ENCODE assay signal across 19 mouse cellular contexts in the genomic region with DNA sequence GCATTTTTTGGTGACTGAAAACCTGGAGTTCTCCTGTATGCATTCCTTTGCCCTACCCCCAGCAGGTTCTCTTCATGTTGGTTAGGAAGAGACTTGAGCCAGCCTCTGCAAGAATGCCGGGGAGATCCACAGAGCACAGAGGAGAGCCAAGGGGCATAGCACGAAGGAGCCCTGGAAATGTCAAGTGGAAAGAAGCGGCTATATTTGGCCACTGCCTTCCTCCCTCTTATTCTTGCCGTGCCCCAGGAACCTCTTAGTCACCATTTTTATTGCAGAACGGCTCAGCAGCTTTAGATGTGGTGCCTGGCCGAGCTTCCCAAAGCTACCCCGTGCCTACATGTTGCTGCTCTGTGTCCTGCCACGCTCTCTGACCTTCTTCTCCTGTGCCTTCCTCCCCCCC.
A peak's percentile ranks its signal among the peaks of the same experiment; 100 is the strongest.
DNase-seq lines count a peak whose midpoint lies in the region; ATAC-seq and TF ChIP-seq lines count a peak whose summit lies in the region.
"Had no signal": no experiment of that assay in that cellular context is flagged by ENCODE, and none has a peak within 500 bp of the region (broad histone marks: within the 10 kb centered on the region; RNA-seq: fewer than 3 reads in every experiment).

No protein-coding gene starts in this region.

- no peak for TF ChIP-seq CTCF in lung, postnatal 0 days (IDR thresholded peaks at IDR 0.05)

- H3K4me1 ChIP-seq in lung, postnatal 0 days (ENCODE audit: insufficient read depth, low read depth, low read length) = peaks cover 14% of the 10 kb centered on the region
- H3K4me1 ChIP-seq in intestine, embryonic 16.5 days (ENCODE audit: control insufficient read depth, insufficient read depth, low read length) = peaks cover 9% of the 10 kb centered on the region; the same call in 1 of the 2 replicates
- H3K4me1 ChIP-seq: neural tube, embryonic 12.5 days; stomach, embryonic 15.5 days had no signal

- no peak overlapping the region for H3K4me2 ChIP-seq in lung, postnatal 0 days (replicated peaks; ENCODE audit: low read depth, low read length)
- no peak overlapping the region for H3K4me2 ChIP-seq in intestine, embryonic 16.5 days (ENCODE audit: low read depth, low read length)
- H3K4me2 ChIP-seq: forebrain, embryonic 13.5 days; hindbrain, embryonic 14.5 days; intestine, embryonic 15.5 days; liver, embryonic 15.5 days; midbrain, embryonic 11.5 days; neural tube, embryonic 12.5 days; stomach, embryonic 15.5 days had no signal

- no peaks in the 10 kb centered on the region for H3K9me3 ChIP-seq in lung, postnatal 0 days (ENCODE audit: low read length)
- no peaks in the 10 kb centered on the region for H3K9me3 ChIP-seq in intestine, embryonic 16.5 days (ENCODE audit: control insufficient read depth, low read length)
- H3K9me3 ChIP-seq: forebrain, embryonic 13.5 days; intestine, embryonic 15.5 days; liver, embryonic 15.5 days; neural tube, embryonic 12.5 days; stomach, embryonic 15.5 days had no signal

- H3K27me3 ChIP-seq in lung, postnatal 0 days (replicated peaks; ENCODE audit: insufficient read depth, low read length) = no peaks in the 10 kb centered on the region
- H3K27me3 ChIP-seq in intestine, embryonic 16.5 days (replicated peaks; ENCODE audit: control insufficient read depth, insufficient read depth, low read length) = no peaks in the 10 kb centered on the region
- H3K27me3 ChIP-seq: forebrain, embryonic 13.5 days; intestine, embryonic 15.5 days; liver, embryonic 15.5 days; neural tube, embryonic 12.5 days; stomach, embryonic 15.5 days had no signal

- H3K9ac ChIP-seq in lung, postnatal 0 days (replicated peaks; ENCODE audit: low read depth) = no peak overlapping the region
- no peak overlapping the region for H3K9ac ChIP-seq in intestine, embryonic 16.5 days (ENCODE audit: low read depth, low read length)
- H3K9ac ChIP-seq: forebrain, embryonic 13.5 days; hindbrain, embryonic 14.5 days; intestine, embryonic 15.5 days; liver, embryonic 15.5 days; neural tube, embryonic 12.5 days; stomach, embryonic 15.5 days had no signal

- no peak for TF ChIP-seq EP300 in lung, postnatal 0 days (IDR thresholded peaks at IDR 0.05)

- H3K36me3 ChIP-seq in lung, postnatal 0 days (ENCODE audit: insufficient read depth, low read length) = no peaks in the 10 kb centered on the region
- no peaks in the 10 kb centered on the region for H3K36me3 ChIP-seq in intestine, embryonic 16.5 days (ENCODE audit: control insufficient read depth, insufficient read depth, low read length)
- H3K36me3 ChIP-seq: intestine, embryonic 15.5 days; liver, embryonic 15.5 days; neural tube, embryonic 12.5 days; stomach, embryonic 15.5 days had no signal

- no peak overlapping the region; the same call in 1 of the 2 replicates for H3K27ac ChIP-seq in lung, postnatal 0 days (ENCODE audit: low read length)
- H3K27ac ChIP-seq in intestine, embryonic 16.5 days (ENCODE audit: low read length) = no peak overlapping the region
- H3K27ac ChIP-seq: forebrain, embryonic 13.5 days; hindbrain, embryonic 14.5 days; intestine, embryonic 15.5 days; kidney, postnatal 0 days; left cerebral cortex, adult 2 months; liver, embryonic 15.5 days; neural tube, embryonic 12.5 days; stomach, embryonic 15.5 days had no signal

- WGBS in lung, postnatal 0 days = 55% methylated on average over 8 of the region's 8 CpGs
- 75% methylated on average over 8 of the region's 8 CpGs for WGBS in intestine, embryonic 16.5 days

- no peak overlapping the region for H3K4me3 ChIP-seq in lung, postnatal 0 days (ENCODE audit: low read depth, low read length)
- no peak overlapping the region for H3K4me3 ChIP-seq in intestine, embryonic 16.5 days (ENCODE audit: low read length)
- H3K4me3 ChIP-seq: forebrain, embryonic 13.5 days; intestine, embryonic 15.5 days; left cerebral cortex, adult 2 months; liver, embryonic 15.5 days; neural tube, embryonic 12.5 days; stomach, embryonic 15.5 days had no signal

- ATAC-seq in frontal cortex, adult (ENCODE audit: low TSS enrichment) = peak; percentile 56
- peak; percentile 45 for ATAC-seq in lung, postnatal 0 days
- ATAC-seq in intestine, embryonic 16.5 days = no peak
- ATAC-seq: forebrain, embryonic 13.5 days; intestine, embryonic 15.5 days had no signal

- DNase-seq in frontal cortex, postnatal 10 days (ENCODE audit: low spot score in 2 of 2) = no peak
- peak; percentile 31 for DNase-seq in lung, postnatal 0 days (ENCODE audit: low spot score)
- DNase-seq in lung, adult 18-20 months = no peak
- peak; percentile 39 for DNase-seq in cerebellum, adult 9-11 months
- DNase-seq in T-cell, adult 2 months (ENCODE audit: low spot score) = no peak
- DNase-seq: adrenal gland, postnatal 10 days; lung, postnatal 36 days; thymus, adult 2 months had no signal

Comparison
In these comparisons a context has a peak if more than half of its experiments do, and no peak if none do; other contexts are left out.
1. DNase-seq: peak in lung, postnatal 0 days (single experiment) and cerebellum, adult 9-11 months (single experiment); none in frontal cortex, postnatal 10 days (0 of 2), lung, adult 18-20 months (0 of 2) and T-cell, adult 2 months (single experiment).